Mouse (Mus musculus) intestine, embryonic 15.5 days (tissue): Measurements from ENCODE around the gene Txndc15. TPM values are rescaled to one million over a fixed set of nuclear protein-coding genes. Genes with fewer than 3 reads are reported as not detected.

Experiments used
- ATAC-seq: fragments of 200-750 bp; cut with Nextera tagmentation; 2 replicates; pipeline ENCODE4 v1.8.0; 2017; ENCODE audit warnings: moderate TSS enrichment, moderate library complexity
- H3K27ac ChIP-seq: fragments of 300-500 bp; sonication (generic); 2 replicates; pipeline ENCODE4 v1.5.1; 2015; ENCODE audit warnings: mild to moderate bottlenecking, inconsistent platforms
- H3K27me3 ChIP-seq: fragments of 300-500 bp; sonication (generic); replicated peaks from 2 replicates; pipeline ENCODE4 v1.6.1; 2015; ENCODE audit warnings: inconsistent platforms
- H3K36me3 ChIP-seq: fragments of 300-500 bp; sonication (generic); 2 replicates; pipeline ENCODE4 v1.6.1; 2015; ENCODE audit warnings: inconsistent platforms
- H3K4me1 ChIP-seq: fragments of 300-500 bp; sonication (generic); replicated peaks from 2 replicates; pipeline ENCODE4 v1.6.1; 2015; ENCODE audit warnings: inconsistent platforms
- H3K4me2 ChIP-seq: fragments of 300-500 bp; sonication (generic); replicated peaks from 2 replicates; pipeline ENCODE4 v1.6.1; 2015; ENCODE audit warnings: mild to moderate bottlenecking, inconsistent platforms
- H3K4me3 ChIP-seq: fragments of 300-500 bp; sonication (generic); replicated peaks from 2 replicates; pipeline ENCODE4 v1.5.1; 2015; ENCODE audit warnings: inconsistent platforms
- H3K9ac ChIP-seq: fragments of 300-500 bp; sonication (generic); 2 replicates; pipeline ENCODE4 v1.6.1; 2015; ENCODE audit warnings: inconsistent platforms
- H3K9me3 ChIP-seq: fragments of 300-500 bp; sonication (generic); 2 replicates; pipeline ENCODE4 v1.6.1; 2016; ENCODE audit warnings: inconsistent platforms
- WGBS: fragments of 180-500 bp; shearing (Covaris S2); methylation state at CpG from one replicate; pipeline ENCODE4 v1.1.7; 2015; 5-methylcytosine and 5-hydroxymethylcytosine counted together
- polyA plus RNA-seq: library from polyadenylated mRNA; unstranded; fragments of >200 nt; fragmentation: Nextera tagmentation; extraction: Ambion mirVana; gene quantifications from 2 replicates; pipeline ENCODE4 v1.2.1, GENCODE M21; 2015

Gene Txndc15
- polyA plus RNA-seq, 1 experiment from 2014 or later: 65.8 TPM

DNA sequence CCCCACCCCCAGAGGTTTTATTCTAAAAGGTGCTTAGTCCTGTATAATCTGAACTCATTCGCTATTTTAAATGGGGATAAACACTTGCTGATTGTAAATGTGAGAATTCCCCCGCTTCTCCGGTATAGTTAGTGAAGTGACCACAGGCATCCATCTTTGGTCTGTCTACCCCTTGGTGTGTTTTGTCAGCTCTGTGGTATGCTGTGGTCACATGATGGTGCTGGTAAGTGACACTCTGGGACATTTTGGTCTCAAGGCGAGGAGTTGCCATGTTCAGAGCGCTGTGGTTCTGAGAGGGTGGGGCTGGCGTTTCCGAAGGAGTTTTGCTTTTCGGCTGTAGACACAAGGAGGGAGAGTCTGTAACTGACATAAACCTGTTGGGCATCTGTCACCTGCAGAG is 23.4 kb downstream of the Txndc15 start:
- WGBS: 87% methylated on average over 8 of the region's 8 CpGs
- Histone ChIP-seq H3K9me3 (no peaks in the 10 kb centered on the region), H3K36me3 (no peaks in the 10 kb centered on the region), H3K4me2 (no peak overlapping the region), H3K4me3 (no peak overlapping the region), H3K4me1 (no peaks in the 10 kb centered on the region), H3K9ac (no peak overlapping the region), H3K27ac (no peak overlapping the region), H3K27me3 (no peaks in the 10 kb centered on the region)
- no peak for ATAC-seq

DNA sequence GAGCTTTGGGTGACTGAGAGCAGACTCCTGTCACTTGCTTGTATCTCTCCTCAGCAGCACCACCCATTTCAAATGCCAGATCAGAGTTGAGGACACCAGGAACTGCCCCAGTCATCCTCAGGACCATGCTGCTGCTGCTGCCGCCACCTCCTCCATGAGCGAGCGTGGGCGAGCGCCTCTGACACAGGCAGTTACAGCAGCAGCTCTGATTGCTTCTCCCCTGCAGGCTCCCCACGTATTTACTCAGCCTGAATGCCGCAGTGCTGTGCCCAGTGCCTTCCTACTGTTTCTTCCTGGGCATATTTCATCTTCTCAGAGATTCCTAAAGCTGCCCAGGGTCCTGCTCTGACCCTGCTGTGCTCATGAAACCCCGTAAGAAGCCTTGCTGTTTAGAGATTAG is 27.9 kb downstream of the Txndc15 start:
- no peak for ATAC-seq
- H3K9me3 ChIP-seq: no peaks in the 10 kb centered on the region
- no peak overlapping the region for H3K27ac ChIP-seq
- H3K4me1 ChIP-seq: no peaks in the 10 kb centered on the region
- WGBS: 69% methylated on average over 8 of the region's 8 CpGs
- no peak overlapping the region for H3K9ac ChIP-seq
- no peak overlapping the region for H3K4me2 ChIP-seq
- H3K36me3 ChIP-seq: no peaks in the 10 kb centered on the region
- no peaks in the 10 kb centered on the region for H3K27me3 ChIP-seq
- H3K4me3 ChIP-seq: no peak overlapping the region

DNA sequence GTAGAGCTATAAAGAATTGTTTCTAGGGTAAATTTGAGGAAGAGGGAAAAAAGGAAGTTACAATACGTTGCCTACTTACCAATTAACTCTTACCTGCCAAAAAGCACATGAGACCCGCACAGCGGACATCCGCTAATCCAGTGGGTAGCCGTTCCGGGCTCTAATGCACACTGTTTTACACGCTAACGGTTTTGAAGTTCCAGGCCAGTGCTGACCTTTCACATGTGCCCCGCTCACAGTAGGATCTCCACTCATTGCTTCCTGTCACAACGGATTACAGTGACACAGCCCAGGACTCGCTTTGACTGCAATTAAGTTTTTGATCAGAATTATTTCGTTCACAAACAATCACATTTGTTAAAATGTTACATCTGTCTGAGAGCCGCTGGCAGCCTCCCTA is 39.9 kb downstream of the Txndc15 start:
- Histone ChIP-seq H3K36me3 (no peaks in the 10 kb centered on the region), H3K27ac (no peak overlapping the region), H3K9ac (no peak overlapping the region), H3K9me3 (no peaks in the 10 kb centered on the region), H3K4me2 (no peak overlapping the region), H3K4me3 (no peak overlapping the region), H3K27me3 (no peaks in the 10 kb centered on the region), H3K4me1 (peaks cover 4% of the 10 kb centered on the region; the same call in 1 of the 2 replicates)
- WGBS: 58% methylated on average over 13 of the region's 13 CpGs
- ATAC-seq: no peak

DNA sequence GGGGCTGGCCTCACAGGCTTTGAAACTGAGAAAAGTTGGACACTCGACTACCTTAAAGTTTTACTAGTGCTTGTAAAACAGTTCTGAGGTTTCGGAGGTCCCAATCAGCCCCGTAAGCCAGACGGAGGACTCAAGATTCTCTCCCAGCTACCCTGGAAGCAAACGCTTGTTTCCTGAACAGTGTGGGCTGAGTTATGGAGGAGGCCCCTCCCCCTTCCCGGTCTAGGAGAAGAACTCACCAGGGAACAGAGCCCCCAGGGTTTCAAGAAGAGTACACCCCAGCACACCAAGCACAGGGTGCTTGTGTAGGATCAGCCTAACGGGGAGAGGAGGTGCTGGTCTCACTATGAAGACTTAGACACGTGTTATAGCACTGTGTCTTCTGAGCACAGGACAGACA is 42.3 kb downstream of the Txndc15 start:
- no peak overlapping the region for H3K4me3 ChIP-seq
- H3K36me3 ChIP-seq: no peaks in the 10 kb centered on the region
- H3K9ac ChIP-seq: no peak overlapping the region
- H3K27ac ChIP-seq: no peak overlapping the region
- ATAC-seq: peak; percentile 72
- no peaks in the 10 kb centered on the region for H3K9me3 ChIP-seq
- H3K4me2 ChIP-seq: peak overlapping the region; percentile 39
- WGBS: 31% methylated on average over 8 of the region's 8 CpGs
- H3K4me1 ChIP-seq: peaks cover 4% of the 10 kb centered on the region; the same call in 1 of the 2 replicates
- no peaks in the 10 kb centered on the region for H3K27me3 ChIP-seq

DNA sequence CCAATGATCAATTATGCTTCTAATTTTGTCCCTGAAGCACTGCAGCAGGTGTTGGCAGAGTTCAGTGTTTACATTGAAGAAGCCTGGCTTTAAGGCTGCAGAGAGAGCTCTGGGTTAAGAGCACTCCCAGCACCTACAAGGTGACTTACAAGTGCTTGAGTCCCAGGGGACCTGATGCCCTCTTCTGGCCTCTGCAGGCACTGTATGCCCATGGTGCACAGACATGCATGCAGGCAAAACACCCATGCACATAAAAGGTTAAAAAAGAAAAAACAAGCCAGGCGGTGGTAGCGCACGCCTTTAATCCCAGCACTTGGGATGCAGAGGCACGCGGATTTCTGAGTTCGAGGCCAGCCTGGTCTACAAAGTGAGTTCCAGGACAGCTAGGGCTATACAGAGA is 43.2 kb downstream of the Txndc15 start:
- Histone ChIP-seq H3K27me3 (no peaks in the 10 kb centered on the region), H3K27ac (no peak overlapping the region), H3K9ac (no peak overlapping the region), H3K9me3 (no peaks in the 10 kb centered on the region), H3K4me1 (peaks cover 4% of the 10 kb centered on the region; the same call in 1 of the 2 replicates), H3K4me3 (no peak overlapping the region), H3K4me2 (no peak overlapping the region), H3K36me3 (no peaks in the 10 kb centered on the region)
- ATAC-seq: no peak; the same call in 1 of the 2 replicates
- 91% methylated on average over 6 of the region's 6 CpGs for WGBS

DNA sequence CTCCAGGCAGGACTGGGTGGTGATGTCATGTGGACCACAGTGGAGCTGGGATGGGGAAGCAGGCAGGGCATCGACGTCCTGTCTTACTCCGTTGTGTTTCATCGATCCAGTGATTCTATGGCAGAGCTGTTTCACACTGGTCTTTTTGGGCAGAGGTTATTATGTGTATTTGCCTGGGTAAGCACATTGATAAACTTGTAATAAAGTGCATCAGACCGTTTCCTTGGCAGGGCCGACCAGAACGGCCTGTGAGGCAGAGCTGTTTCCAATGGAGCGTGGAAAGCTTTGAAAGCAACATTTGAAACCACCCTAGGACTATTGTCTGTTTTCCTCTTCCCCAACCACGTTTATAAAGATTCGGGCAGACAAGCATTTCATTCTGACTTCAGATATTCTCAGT is 46.1 kb downstream of the Txndc15 start:
- Histone ChIP-seq H3K27me3 (no peaks in the 10 kb centered on the region), H3K9me3 (no peaks in the 10 kb centered on the region), H3K9ac (no peak overlapping the region), H3K27ac (no peak overlapping the region), H3K36me3 (no peaks in the 10 kb centered on the region), H3K4me2 (no peak overlapping the region), H3K4me1 (no peaks in the 10 kb centered on the region), H3K4me3 (no peak overlapping the region)
- no peak for ATAC-seq
- 64% methylated on average over 10 of the region's 10 CpGs for WGBS

DNA sequence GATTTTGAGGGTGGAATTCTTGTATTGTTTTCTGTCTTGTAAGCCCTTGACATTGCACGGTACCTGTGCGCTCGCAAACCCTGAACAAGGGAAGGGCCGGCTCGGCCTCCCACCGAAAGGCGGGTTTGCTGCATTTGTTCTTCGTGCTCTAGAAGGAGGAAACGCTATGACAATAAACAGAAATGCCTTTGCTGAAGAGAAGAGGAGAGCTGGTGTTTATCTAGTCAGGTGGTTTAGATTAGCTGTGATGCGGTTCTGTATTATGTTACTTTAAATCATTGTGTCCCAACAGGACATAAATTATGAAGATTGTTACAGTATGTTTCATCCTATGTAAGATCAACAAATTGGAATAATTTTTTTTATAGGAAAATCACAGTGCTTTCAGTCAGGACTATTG is 47.0 kb downstream of the Txndc15 start:
- Histone ChIP-seq H3K4me1 (no peaks in the 10 kb centered on the region), H3K4me2 (no peak overlapping the region), H3K9ac (no peak overlapping the region), H3K27ac (no peak overlapping the region), H3K4me3 (no peak overlapping the region), H3K27me3 (no peaks in the 10 kb centered on the region), H3K36me3 (no peaks in the 10 kb centered on the region), H3K9me3 (no peaks in the 10 kb centered on the region)
- no peak for ATAC-seq
- 44% methylated on average over 10 of the region's 10 CpGs for WGBS

DNA sequence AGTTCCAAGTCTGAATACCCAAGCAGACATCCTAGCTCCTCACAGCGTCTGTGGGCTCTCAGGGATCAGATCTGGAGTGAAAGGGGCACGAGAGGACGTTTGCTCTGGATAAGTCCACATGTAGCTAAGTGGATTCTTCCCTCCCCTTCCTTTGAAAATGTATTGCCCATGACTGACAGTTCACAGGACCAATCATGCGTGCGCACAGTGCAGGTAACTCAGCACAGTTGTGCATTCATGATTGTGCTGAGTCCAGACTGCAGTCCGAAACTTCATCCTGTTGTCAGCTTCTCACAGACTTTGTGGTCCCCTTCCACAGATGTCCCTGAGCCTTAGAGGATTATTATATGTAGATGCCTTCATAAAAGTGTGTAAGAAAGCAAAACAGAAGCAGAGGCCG is 59.9 kb downstream of the Txndc15 start:
- H3K27me3 ChIP-seq: no peaks in the 10 kb centered on the region
- no peak overlapping the region for H3K4me2 ChIP-seq
- H3K36me3 ChIP-seq: no peaks in the 10 kb centered on the region
- no peak overlapping the region for H3K4me3 ChIP-seq
- no peaks in the 10 kb centered on the region for H3K9me3 ChIP-seq
- no peak for ATAC-seq
- no peak overlapping the region for H3K27ac ChIP-seq
- H3K4me1 ChIP-seq: peaks cover 5% of the 10 kb centered on the region; the same call in 1 of the 2 replicates
- H3K9ac ChIP-seq: no peak overlapping the region
- WGBS: 81% methylated on average over 7 of the region's 7 CpGs

DNA sequence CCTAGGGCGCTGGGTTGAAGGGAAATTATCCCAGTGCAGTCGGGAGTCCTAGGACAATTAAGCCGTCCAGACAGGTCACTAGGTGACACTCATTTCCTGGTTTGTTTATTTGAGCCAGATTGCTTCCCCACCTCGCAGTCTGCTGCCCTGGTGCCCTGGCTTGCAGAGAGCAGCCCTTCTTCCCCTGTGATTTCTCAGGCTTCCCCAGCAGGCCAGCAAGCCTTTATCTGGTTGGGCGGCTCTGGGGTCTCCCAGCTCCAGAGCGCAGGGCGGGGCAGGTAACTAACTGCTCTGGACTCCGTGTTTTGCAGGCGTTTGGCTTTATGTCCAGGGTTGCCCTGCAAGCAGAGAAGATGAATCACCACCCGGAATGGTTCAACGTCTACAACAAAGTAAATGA is 60.6 kb downstream of the Txndc15 start:
- Histone ChIP-seq H3K27ac (no peak overlapping the region), H3K4me3 (no peak overlapping the region), H3K27me3 (no peaks in the 10 kb centered on the region), H3K4me2 (no peak overlapping the region), H3K9ac (no peak overlapping the region), H3K36me3 (no peaks in the 10 kb centered on the region), H3K9me3 (no peaks in the 10 kb centered on the region), H3K4me1 (peaks cover 5% of the 10 kb centered on the region; the same call in 1 of the 2 replicates)
- ATAC-seq: no peak
- 21% methylated on average over 11 of the region's 11 CpGs for WGBS

Other genes with a start within 250 kb of the Txndc15 start
- gene Dbn1, start 226.5 kb upstream of the Txndc15 start, polyA plus RNA-seq: 103 and 109 TPM in 2 replicates
- gene Pdlim7, start 201.0 kb upstream of the Txndc15 start, polyA plus RNA-seq: 187 and 195 TPM in 2 replicates
- gene Dok3, start 185.4 kb upstream of the Txndc15 start, polyA plus RNA-seq: 3.1 and 3.6 TPM in 2 replicates
- gene Ddx41, start 178.0 kb upstream of the Txndc15 start, polyA plus RNA-seq: 50.9 and 51.0 TPM in 2 replicates
- gene Fam193b, start 143.5 kb upstream of the Txndc15 start, polyA plus RNA-seq: 22.9 and 23.5 TPM in 2 replicates
- gene Tmed9, start 140.9 kb upstream of the Txndc15 start, polyA plus RNA-seq: 110 and 122 TPM in 2 replicates
- gene B4galt7, start 114.8 kb upstream of the Txndc15 start, polyA plus RNA-seq: 21.7 and 23.2 TPM in 2 replicates
- 41.6 and 46.9 TPM in 2 replicates for gene Caml, start 91.6 kb upstream of the Txndc15 start, polyA plus RNA-seq
- gene Ddx46, start 79.6 kb upstream of the Txndc15 start, polyA plus RNA-seq: 31.4 and 31.5 TPM in 2 replicates
- 45.2 and 46.2 TPM in 2 replicates for gene B230219D22Rik, start 21.5 kb upstream of the Txndc15 start, polyA plus RNA-seq
- 68.6 and 71.8 TPM in 2 replicates for gene Pcbd2, start 12.7 kb downstream of the Txndc15 start, polyA plus RNA-seq
- not detected in 2 replicates for gene Catsper3, start 69.9 kb downstream of the Txndc15 start, polyA plus RNA-seq
- 15.2 and 18.4 TPM in 2 replicates for gene Pitx1, start 121.5 kb downstream of the Txndc15 start, polyA plus RNA-seq